Mouse (Mus musculus) embryonic facial prominence, embryonic 14.5 days (tissue): ENCODE measurements around the gene Padi6. TPM values are rescaled to one million over a fixed set of nuclear protein-coding genes. Genes with fewer than 3 reads are reported as not detected.
A peak's percentile ranks its signal among the peaks of the same experiment; 100 is the strongest.

Source experiments
- ATAC-seq: fragments of 200-750 bp; cut with Nextera tagmentation; 2 replicates; pipeline ENCODE4 v1.8.0; 2017; ENCODE audit warnings: low read depth, moderate number of reproducible peaks, moderate TSS enrichment
- DNase-seq: peaks from one replicate; pipeline ENCODE4 v3.0.0-alpha.2; 2015; ENCODE audit warnings: low spot score
- H3K27ac ChIP-seq: fragments of 300-500 bp; sonication (generic); replicated peaks from 2 replicates; pipeline ENCODE4 v1.5.1; 2014; ENCODE audit warnings: low read depth, mild to moderate bottlenecking, low read length, moderate library complexity
- H3K27me3 ChIP-seq: fragments of 300-500 bp; sonication (generic); replicated peaks from 2 replicates; pipeline ENCODE4 v1.6.1; 2014; ENCODE audit warnings: low read length; ENCODE audit not compliant: control insufficient read depth, insufficient read depth
- H3K36me3 ChIP-seq: fragments of 300-500 bp; sonication (generic); 2 replicates; pipeline ENCODE4 v1.6.1; 2014; ENCODE audit warnings: low read length, mixed read lengths; ENCODE audit not compliant: control insufficient read depth, insufficient read depth
- H3K4me1 ChIP-seq: fragments of 300-500 bp; sonication (generic); 2 replicates; pipeline ENCODE4 v1.6.1; 2014; ENCODE audit warnings: antibody characterized with exemption, low read length; ENCODE audit not compliant: control insufficient read depth, insufficient read depth
- H3K4me2 ChIP-seq: fragments of 300-500 bp; sonication (generic); 2 replicates; pipeline ENCODE4 v1.6.1; 2014; ENCODE audit warnings: low read depth, mild to moderate bottlenecking, low read length, moderate library complexity, mixed read lengths
- H3K4me3 ChIP-seq: fragments of 300-500 bp; sonication (generic); 2 replicates; pipeline ENCODE4 v1.5.1; 2014; ENCODE audit warnings: low read depth, mild to moderate bottlenecking, low read length
- H3K9ac ChIP-seq: fragments of 300-500 bp; sonication (generic); 2 replicates; pipeline ENCODE4 v1.6.1; 2014; ENCODE audit warnings: low read depth, mild to moderate bottlenecking, low read length, moderate library complexity, mixed read lengths
- H3K9me3 ChIP-seq: fragments of 300-500 bp; sonication (generic); 2 replicates; pipeline ENCODE4 v1.6.1; 2016; ENCODE audit warnings: low read length; ENCODE audit not compliant: control insufficient read depth
- WGBS: fragments of 180-500 bp; shearing (Covaris S2); extraction: QIAGEN DNeasy Blood & Tissue Kit; methylation state at CpG from one replicate; pipeline ENCODE4 v1.1.7; 2014; 5-methylcytosine and 5-hydroxymethylcytosine counted together
- polyA plus RNA-seq: library from polyadenylated mRNA; unstranded; fragments of >200 nt; fragmentation: Nextera tagmentation; extraction: Ambion mirVana; gene quantifications from 2 replicates; pipeline ENCODE4 v1.2.1, GENCODE M21; 2014

Padi6 gene
- polyA plus RNA-seq, 1 experiment from 2014 or later, result not detected

- H3K27me3 ChIP-seq, result no peaks in the 10 kb centered on the region
- DNase-seq (no peak), ATAC-seq (no peak)
- WGBS, result 80% methylated on average over 4 of the region's 5 CpGs
- 0 out of 2 replicates have a peak, but pooled peaks cover 5% of the 10 kb centered on the region for H3K4me1 ChIP-seq
- no peaks in the 10 kb centered on the region for H3K9me3 ChIP-seq
- H3K4me2 ChIP-seq, result no peak overlapping the region
- H3K36me3 ChIP-seq, result no peaks in the 10 kb centered on the region
- H3K9ac ChIP-seq, result no peak overlapping the region
- H3K27ac ChIP-seq, result no peak overlapping the region
- H3K4me3 ChIP-seq, result no peak overlapping the region
Observed at GRCm38 (mm10) chr4:140768973-140769372, 26.5 kb upstream of the Padi6 start.

- DNase-seq (no peak), ATAC-seq (no peak)
- H3K27ac ChIP-seq, result no peak overlapping the region
- no peaks in the 10 kb centered on the region for H3K27me3 ChIP-seq
- WGBS, result 80% methylated on average over 3 of the region's 3 CpGs
- no peaks in the 10 kb centered on the region for H3K9me3 ChIP-seq
- H3K4me2 ChIP-seq, result no peak overlapping the region
- 0 out of 2 replicates have a peak, but pooled peaks cover 5% of the 10 kb centered on the region for H3K4me1 ChIP-seq
- H3K4me3 ChIP-seq, result no peak overlapping the region
- H3K9ac ChIP-seq, result no peak overlapping the region
- no peaks in the 10 kb centered on the region for H3K36me3 ChIP-seq
Observed at GRCm38 (mm10) chr4:140765936-140766335, 23.5 kb upstream of the Padi6 start.

GRCm38 (mm10) chr4:140763158-140763557 lies 20.7 kb upstream of the Padi6 start:
- peak; percentile 41 for DNase-seq
- H3K9me3 ChIP-seq, result no peaks in the 10 kb centered on the region
- H3K27ac ChIP-seq, result no peak overlapping the region
- no peak overlapping the region for H3K4me2 ChIP-seq
- WGBS, result 9% methylated on average over 8 of the region's 9 CpGs
- H3K9ac ChIP-seq, result no peak overlapping the region
- no peak overlapping the region for H3K4me3 ChIP-seq
- no peaks in the 10 kb centered on the region for H3K27me3 ChIP-seq
- H3K36me3 ChIP-seq, result no peaks in the 10 kb centered on the region
- 0 out of 2 replicates have a peak, but pooled peaks have one; percentile 22 for ATAC-seq
- no peaks in the 10 kb centered on the region for H3K4me1 ChIP-seq

GRCm38 (mm10) chr4:140761601-140762000 lies 19.2 kb upstream of the Padi6 start:
- H3K4me3 ChIP-seq, result no peak overlapping the region
- no peaks in the 10 kb centered on the region for H3K36me3 ChIP-seq
- no peaks in the 10 kb centered on the region for H3K27me3 ChIP-seq
- no peaks in the 10 kb centered on the region for H3K9me3 ChIP-seq
- H3K4me1 ChIP-seq, result no peaks in the 10 kb centered on the region
- H3K27ac ChIP-seq, result no peak overlapping the region
- H3K4me2 ChIP-seq, result no peak overlapping the region
- no peak overlapping the region for H3K9ac ChIP-seq
- DNase-seq (no peak), ATAC-seq (no peak)
- 82% methylated on average over 7 of the region's 7 CpGs for WGBS

GRCm38 (mm10) chr4:140755811-140756210 lies 13.4 kb upstream of the Padi6 start:
- Histone ChIP-seq H3K27ac (no peak overlapping the region), H3K36me3 (no peaks in the 10 kb centered on the region), H3K4me3 (no peak overlapping the region), H3K4me2 (no peak overlapping the region), H3K9me3 (no peaks in the 10 kb centered on the region), H3K9ac (no peak overlapping the region), H3K27me3 (no peaks in the 10 kb centered on the region), H3K4me1 (no peaks in the 10 kb centered on the region)
- ATAC-seq (no peak), DNase-seq (no peak)
- WGBS, result 81% methylated on average over 3 of the region's 3 CpGs

- no peak overlapping the region for H3K27ac ChIP-seq
- WGBS, result 55% methylated on average over 7 of the region's 7 CpGs
Observed at GRCm38 (mm10) chr4:140753366-140753765, 10.9 kb upstream of the Padi6 start.

GRCm38 (mm10) chr4:140750328-140750727 lies 7.9 kb upstream of the Padi6 start:
- Histone ChIP-seq H3K4me1 (peaks cover 4% of the 10 kb centered on the region; the same call in 1 of the 2 replicates), H3K9me3 (no peaks in the 10 kb centered on the region), H3K36me3 (no peaks in the 10 kb centered on the region), H3K9ac (no peak overlapping the region), H3K27me3 (no peaks in the 10 kb centered on the region), H3K4me2 (peak overlapping the region; percentile 13), H3K4me3 (no peak overlapping the region), H3K27ac (no peak overlapping the region)
- 13% methylated on average over 15 of the region's 19 CpGs for WGBS
- DNase-seq (no peak), ATAC-seq (no peak)

More at GRCm38 (mm10) chr4:140753366-140753765, 10.9 kb upstream of the Padi6 start:
- Histone ChIP-seq H3K36me3 (no peaks in the 10 kb centered on the region), H3K4me2 (no peak overlapping the region), H3K9me3 (no peaks in the 10 kb centered on the region), H3K4me3 (no peak overlapping the region), H3K27me3 (no peaks in the 10 kb centered on the region), H3K9ac (no peak overlapping the region), H3K4me1 (no peaks in the 10 kb centered on the region; the same call in 1 of the 2 replicates)
- ATAC-seq, result no peak
- DNase-seq, result no peak

- no peak overlapping the region for H3K27ac ChIP-seq
- no peak overlapping the region; the same call in 1 of the 2 replicates for H3K4me2 ChIP-seq
- WGBS, result 22% methylated on average over 8 of the region's 12 CpGs
- peaks cover 4% of the 10 kb centered on the region; the same call in 1 of the 2 replicates for H3K4me1 ChIP-seq
- H3K9ac ChIP-seq, result no peak overlapping the region
- no peak overlapping the region for H3K4me3 ChIP-seq
- ATAC-seq (peak; percentile 69), DNase-seq (peak; percentile 52)
- no peaks in the 10 kb centered on the region for H3K9me3 ChIP-seq
- H3K27me3 ChIP-seq, result no peaks in the 10 kb centered on the region
- H3K36me3 ChIP-seq, result no peaks in the 10 kb centered on the region
Observed at GRCm38 (mm10) chr4:140747978-140748377, 5.5 kb upstream of the Padi6 start.

- no peaks in the 10 kb centered on the region for H3K36me3 ChIP-seq
- no peaks in the 10 kb centered on the region for H3K9me3 ChIP-seq
- DNase-seq (peak; percentile 19), ATAC-seq (0 out of 2 replicates have a peak, but pooled peaks have one; percentile 30)
- no peak overlapping the region for H3K27ac ChIP-seq
- peaks cover 4% of the 10 kb centered on the region; the same call in 1 of the 2 replicates for H3K4me1 ChIP-seq
- 22% methylated on average over 3 of the region's 3 CpGs for WGBS
- H3K27me3 ChIP-seq, result no peaks in the 10 kb centered on the region
- no peak overlapping the region for H3K4me2 ChIP-seq
- no peak overlapping the region for H3K4me3 ChIP-seq
- no peak overlapping the region for H3K9ac ChIP-seq
Observed at GRCm38 (mm10) chr4:140744654-140745053, 2.2 kb upstream of the Padi6 start.
